Mouse (Mus musculus) lung, embryonic 15.5 days (tissue): Measurements from ENCODE around the gene Eif4a3. TPM values are rescaled to one million over a fixed set of nuclear protein-coding genes. Genes with fewer than 3 reads are reported as not detected.

Experiments
- ATAC-seq: fragments of 200-750 bp; cut with Nextera tagmentation; 2 replicates; pipeline ENCODE4 v1.8.0; 2017; ENCODE audit warnings: moderate number of reproducible peaks, borderline replicate concordance; ENCODE audit not compliant: low FRiP score, low TSS enrichment; ENCODE audit errors: extremely low read depth
- H3K27ac ChIP-seq: fragments of 300-500 bp; sonication (generic); 2 replicates; pipeline ENCODE4 v1.5.1; 2015; ENCODE audit warnings: moderate library complexity, mild to moderate bottlenecking, inconsistent platforms
- H3K27me3 ChIP-seq: fragments of 300-500 bp; sonication (generic); 2 replicates; pipeline ENCODE4 v1.6.1; 2015; ENCODE audit warnings: inconsistent platforms
- H3K36me3 ChIP-seq: fragments of 300-500 bp; sonication (generic); 2 replicates; pipeline ENCODE4 v1.6.1; 2015; ENCODE audit warnings: inconsistent platforms
- H3K4me1 ChIP-seq: fragments of 300-500 bp; sonication (generic); 2 replicates; pipeline ENCODE4 v1.6.1; 2015; ENCODE audit warnings: inconsistent platforms
- H3K4me2 ChIP-seq: fragments of 300-500 bp; sonication (generic); 2 replicates; pipeline ENCODE4 v1.6.1; 2015; ENCODE audit warnings: inconsistent platforms, mild to moderate bottlenecking, moderate library complexity
- H3K4me3 ChIP-seq: fragments of 300-500 bp; sonication (generic); 2 replicates; pipeline ENCODE4 v1.5.1; 2015; ENCODE audit warnings: mild to moderate bottlenecking, inconsistent platforms
- H3K9ac ChIP-seq: fragments of 300-500 bp; sonication (generic); 2 replicates; pipeline ENCODE4 v1.6.1; 2015; ENCODE audit warnings: inconsistent platforms
- H3K9me3 ChIP-seq: fragments of 300-500 bp; sonication (generic); 2 replicates; pipeline ENCODE4 v1.6.1; 2016; ENCODE audit warnings: inconsistent platforms
- WGBS: fragments of 180-500 bp; shearing (Covaris S2); methylation state at CpG from one replicate; pipeline ENCODE4 v1.1.7; 2015; 5-methylcytosine and 5-hydroxymethylcytosine counted together
- polyA plus RNA-seq: library from polyadenylated mRNA; unstranded; fragments of >200 nt; fragmentation: Nextera tagmentation; extraction: Ambion mirVana; gene quantifications from 2 replicates; pipeline ENCODE4 v1.2.1, GENCODE M21; 2015

Eif4a3 gene
- polyA plus RNA-seq, result 369 and 387 TPM in 2 replicates

GRCm38 (mm10) chr11:119299391-119300245 lies at the start of gene Eif4a3:
Gene Eif4a3, minus strand, starts transcription at chr11:119300089.
- Histone ChIP-seq H3K4me3 (peak within 1 kb of the TSS; percentile 90), H3K27me3 (no peaks in the 10 kb centered on the region), H3K9me3 (no peaks in the 10 kb centered on the region), H3K36me3 (peaks cover 36% of the 10 kb centered on the region), H3K4me2 (peak within 1 kb of the TSS; percentile 89), H3K4me1 (peaks cover 17% of the 10 kb centered on the region), H3K9ac (peak within 1 kb of the TSS; percentile 96), H3K27ac (peak within 1 kb of the TSS; percentile 85)
- under 1% methylated on average over 89 of the region's 89 CpGs for WGBS
- peak; percentile 96 for ATAC-seq

GRCm38 (mm10) chr11:119347125-119347524 lies 47.2 kb upstream of the Eif4a3 start:
- no peak overlapping the region for H3K4me2 ChIP-seq
- no peaks in the 10 kb centered on the region for H3K36me3 ChIP-seq
- no peaks in the 10 kb centered on the region for H3K27me3 ChIP-seq
- H3K9ac ChIP-seq, result no peak overlapping the region
- H3K27ac ChIP-seq, result no peak overlapping the region
- no peaks in the 10 kb centered on the region for H3K4me1 ChIP-seq
- no peak for ATAC-seq
- no peaks in the 10 kb centered on the region for H3K9me3 ChIP-seq
- H3K4me3 ChIP-seq, result no peak overlapping the region
- 84% methylated on average over 4 of the region's 4 CpGs for WGBS

- Histone ChIP-seq H3K27ac (no peak overlapping the region), H3K9me3 (no peaks in the 10 kb centered on the region), H3K4me3 (no peak overlapping the region), H3K36me3 (no peaks in the 10 kb centered on the region), H3K27me3 (no peaks in the 10 kb centered on the region), H3K4me1 (no peaks in the 10 kb centered on the region), H3K4me2 (no peak overlapping the region), H3K9ac (no peak overlapping the region)
- 61% methylated on average over 6 of the region's 6 CpGs for WGBS
- ATAC-seq, result no peak
Observed at GRCm38 (mm10) chr11:119344865-119345264, 45.0 kb upstream of the Eif4a3 start.

- ATAC-seq, result no peak
- Histone ChIP-seq H3K9ac (no peak overlapping the region), H3K4me2 (no peak overlapping the region), H3K4me3 (no peak overlapping the region), H3K9me3 (no peaks in the 10 kb centered on the region), H3K4me1 (no peaks in the 10 kb centered on the region), H3K27ac (no peak overlapping the region), H3K27me3 (no peaks in the 10 kb centered on the region), H3K36me3 (no peaks in the 10 kb centered on the region)
- WGBS, result 78% methylated on average over 8 of the region's 8 CpGs
Observed at GRCm38 (mm10) chr11:119344178-119344577, 44.3 kb upstream of the Eif4a3 start.

- no peaks in the 10 kb centered on the region for H3K9me3 ChIP-seq
- H3K4me2 ChIP-seq, result no peak overlapping the region
- 6% methylated on average over 5 of the region's 5 CpGs for WGBS
- ATAC-seq, result no peak
- no peaks in the 10 kb centered on the region for H3K36me3 ChIP-seq
- H3K27me3 ChIP-seq, result no peaks in the 10 kb centered on the region
- no peaks in the 10 kb centered on the region for H3K4me1 ChIP-seq
- no peak overlapping the region for H3K9ac ChIP-seq
- no peak overlapping the region for H3K27ac ChIP-seq
- no peak overlapping the region for H3K4me3 ChIP-seq
Observed at GRCm38 (mm10) chr11:119339637-119340036, 39.7 kb upstream of the Eif4a3 start.

- no peaks in the 10 kb centered on the region for H3K27me3 ChIP-seq
- H3K27ac ChIP-seq, result no peak overlapping the region
- no peak overlapping the region for H3K4me3 ChIP-seq
- WGBS, result 41% methylated on average over 5 of the region's 5 CpGs
- no peak overlapping the region for H3K9ac ChIP-seq
- H3K4me1 ChIP-seq, result no peaks in the 10 kb centered on the region
- no peaks in the 10 kb centered on the region for H3K36me3 ChIP-seq
- ATAC-seq, result no peak
- H3K4me2 ChIP-seq, result no peak overlapping the region
- H3K9me3 ChIP-seq, result no peaks in the 10 kb centered on the region
Observed at GRCm38 (mm10) chr11:119339179-119339578, 39.3 kb upstream of the Eif4a3 start.

GRCm38 (mm10) chr11:119338271-119339059 lies 38.6 kb upstream of the Eif4a3 start:
- no peaks in the 10 kb centered on the region for H3K27me3 ChIP-seq
- H3K9ac ChIP-seq, result no peak overlapping the region
- ATAC-seq, result no peak
- H3K4me1 ChIP-seq, result no peaks in the 10 kb centered on the region
- no peak overlapping the region for H3K4me3 ChIP-seq
- 69% methylated on average over 10 of the region's 10 CpGs for WGBS
- H3K36me3 ChIP-seq, result no peaks in the 10 kb centered on the region
- H3K4me2 ChIP-seq, result no peak overlapping the region
- no peaks in the 10 kb centered on the region for H3K9me3 ChIP-seq
- H3K27ac ChIP-seq, result no peak overlapping the region

GRCm38 (mm10) chr11:119331970-119332369 lies 32.1 kb upstream of the Eif4a3 start:
- ATAC-seq, result no peak
- H3K36me3 ChIP-seq, result no peaks in the 10 kb centered on the region
- no peak overlapping the region for H3K4me3 ChIP-seq
- H3K27me3 ChIP-seq, result no peaks in the 10 kb centered on the region
- no peak overlapping the region for H3K4me2 ChIP-seq
- no peaks in the 10 kb centered on the region for H3K4me1 ChIP-seq
- no peak overlapping the region for H3K27ac ChIP-seq
- H3K9me3 ChIP-seq, result no peaks in the 10 kb centered on the region
- 27% methylated on average over 3 of the region's 3 CpGs for WGBS
- H3K9ac ChIP-seq, result no peak overlapping the region

- no peak overlapping the region for H3K9ac ChIP-seq
- H3K4me1 ChIP-seq, result no peaks in the 10 kb centered on the region
- H3K27me3 ChIP-seq, result no peaks in the 10 kb centered on the region
- no peaks in the 10 kb centered on the region for H3K9me3 ChIP-seq
- H3K4me2 ChIP-seq, result no peak overlapping the region
- no peak for ATAC-seq
- no peak overlapping the region for H3K27ac ChIP-seq
- H3K4me3 ChIP-seq, result no peak overlapping the region
- WGBS, result 58% methylated on average over 4 of the region's 4 CpGs
- no peaks in the 10 kb centered on the region for H3K36me3 ChIP-seq
Observed at GRCm38 (mm10) chr11:119330592-119330991, 30.7 kb upstream of the Eif4a3 start.

GRCm38 (mm10) chr11:119325068-119325467 lies 25.2 kb upstream of the Eif4a3 start:
- H3K36me3 ChIP-seq, result no peaks in the 10 kb centered on the region
- H3K4me2 ChIP-seq, result no peak overlapping the region
- no peak for ATAC-seq

GRCm38 (mm10) chr11:119322521-119322920 lies 22.6 kb upstream of the Eif4a3 start:
- Histone ChIP-seq H3K4me3 (no peak overlapping the region), H3K9ac (no peak overlapping the region), H3K4me2 (no peak overlapping the region), H3K4me1 (no peaks in the 10 kb centered on the region), H3K36me3 (no peaks in the 10 kb centered on the region), H3K27me3 (no peaks in the 10 kb centered on the region), H3K9me3 (no peaks in the 10 kb centered on the region), H3K27ac (no peak overlapping the region)
- no peak for ATAC-seq
- WGBS, result 63% methylated on average over 13 of the region's 13 CpGs

More at GRCm38 (mm10) chr11:119325068-119325467, 25.2 kb upstream of the Eif4a3 start:
- Histone ChIP-seq H3K27me3 (no peaks in the 10 kb centered on the region), H3K9me3 (no peaks in the 10 kb centered on the region), H3K27ac (no peak overlapping the region), H3K4me3 (no peak overlapping the region), H3K9ac (no peak overlapping the region), H3K4me1 (no peaks in the 10 kb centered on the region)
- WGBS, result 73% methylated on average over 1 of the region's 1 CpGs

- Histone ChIP-seq H3K4me2 (no peak overlapping the region), H3K4me3 (no peak overlapping the region), H3K9me3 (no peaks in the 10 kb centered on the region), H3K27ac (no peak overlapping the region), H3K4me1 (no peaks in the 10 kb centered on the region), H3K36me3 (no peaks in the 10 kb centered on the region), H3K9ac (no peak overlapping the region), H3K27me3 (no peaks in the 10 kb centered on the region)
- WGBS, result 74% methylated on average over 4 of the region's 4 CpGs
- no peak for ATAC-seq
Observed at GRCm38 (mm10) chr11:119316720-119317119, 16.8 kb upstream of the Eif4a3 start.
